Mouse (Mus musculus): Measurements from ENCODE around the gene Otc. TPM values are rescaled to one million over a fixed set of nuclear protein-coding genes. Genes with fewer than 3 reads are reported as not detected.

The Otc gene
- total RNA-seq (2022) = not detected

GRCm38 (mm10) chrX:10251852-10252504 is at the start of gene Otc:
Gene Otc (plus strand): TSS chrX:10252305.
- no peak for DNase-seq (ENCODE audit: low spot score in 2 of 2)

DNA sequence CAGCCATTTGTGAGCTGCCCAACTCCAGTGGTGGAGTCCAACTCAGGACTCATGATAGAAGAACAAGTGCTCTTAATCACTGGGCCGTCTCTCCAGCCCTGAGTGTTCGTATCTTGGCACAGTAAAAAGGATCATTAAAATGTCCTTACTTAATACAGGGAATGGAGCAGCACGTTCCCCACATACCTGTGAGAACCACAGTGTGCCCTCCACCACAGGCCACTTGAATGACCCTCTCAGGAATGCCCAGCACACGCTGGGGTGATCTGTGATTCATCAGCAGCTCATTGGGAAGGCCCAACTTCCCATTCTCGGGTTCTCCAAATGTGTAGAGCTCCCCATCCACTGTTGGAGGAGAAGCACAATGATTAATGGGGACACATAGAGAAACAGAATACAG is 46.2 kb upstream of the Otc start:
- DNase-seq (ENCODE audit: low spot score in 2 of 2) = no peak

- DNase-seq (ENCODE audit: low spot score in 2 of 2) = no peak
These were observed 36.1 kb upstream of the Otc start for GRCm38 (mm10) chrX:10215972-10216371.

DNA sequence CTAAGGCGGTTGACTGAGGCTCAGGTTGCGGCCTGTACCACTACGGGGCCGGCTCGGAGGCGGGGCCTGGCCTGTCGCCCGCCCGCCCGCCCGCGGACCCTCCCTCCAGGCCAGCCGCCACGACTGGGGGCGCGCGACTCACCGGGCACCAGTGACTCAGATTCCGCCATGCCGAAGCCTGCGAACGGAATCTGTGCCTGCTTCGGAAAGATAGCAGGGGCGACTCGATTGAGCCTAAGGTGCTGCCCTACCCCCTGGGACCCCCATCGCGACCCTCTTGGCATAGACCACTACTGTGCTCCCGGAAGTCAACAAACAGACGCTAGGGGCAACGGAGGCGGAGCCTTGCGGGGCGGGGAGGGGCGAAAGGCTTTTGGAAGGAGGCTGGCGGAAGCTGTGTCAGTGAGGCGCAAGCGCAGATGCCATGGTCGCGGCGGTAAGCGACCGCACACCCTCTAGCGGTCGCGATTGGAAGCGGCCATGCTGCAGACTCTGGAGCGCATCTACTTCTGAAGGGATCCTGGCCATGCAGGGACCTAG is 35.6 kb upstream of the Otc start, which contains the start of gene Rpgr:
TSS of gene Rpgr (minus strand) at position 511 of the 540 bp plus-strand sequence.
- DNase-seq (ENCODE audit: low spot score in 2 of 2) = peak; percentile 88

- DNase-seq (ENCODE audit: low spot score in 2 of 2) = no peak
These were observed 32.8 kb upstream of the Otc start for GRCm38 (mm10) chrX:10219281-10219680.

DNA sequence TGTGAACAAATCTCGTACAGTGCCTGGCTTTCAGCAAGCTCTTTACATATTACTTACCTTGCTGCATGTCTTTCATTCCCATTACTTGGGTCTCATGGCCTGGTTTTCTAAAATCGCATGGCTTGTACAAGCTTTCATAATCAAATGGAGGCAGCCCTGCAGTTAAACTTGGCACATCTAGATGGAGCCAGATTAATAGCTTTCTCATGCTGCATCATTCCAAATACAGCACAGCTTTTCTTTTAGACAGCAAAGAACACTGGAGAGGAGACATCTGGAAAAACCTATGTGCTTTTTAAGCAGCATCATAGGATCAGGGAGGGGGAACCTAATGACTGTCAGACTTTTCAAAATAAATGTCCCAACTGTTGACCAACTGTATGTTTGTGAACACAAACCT is 19.1 kb upstream of the Otc start:
- DNase-seq (ENCODE audit: low spot score in 2 of 2) = no peak

DNA sequence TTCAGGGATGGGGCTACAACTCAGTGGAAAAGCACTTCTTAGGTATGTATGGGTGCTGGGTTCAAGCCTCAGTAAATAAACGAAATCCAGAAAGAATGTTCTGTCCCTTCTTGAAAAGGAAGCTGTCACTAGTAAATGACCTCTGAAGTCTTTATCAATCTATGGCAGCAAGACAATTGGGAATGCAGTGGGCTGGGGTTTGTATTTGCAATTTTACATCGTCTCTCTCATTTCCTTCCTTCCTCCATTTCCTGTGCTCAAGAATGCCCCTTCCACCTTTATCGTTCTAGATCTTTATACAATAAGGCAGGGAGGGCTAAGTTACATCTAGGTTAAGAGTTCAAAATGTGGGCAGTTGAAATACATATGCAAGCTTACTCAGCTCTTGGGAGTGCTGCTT is 17.5 kb upstream of the Otc start:
- no peak for DNase-seq (ENCODE audit: low spot score in 2 of 2)

DNA sequence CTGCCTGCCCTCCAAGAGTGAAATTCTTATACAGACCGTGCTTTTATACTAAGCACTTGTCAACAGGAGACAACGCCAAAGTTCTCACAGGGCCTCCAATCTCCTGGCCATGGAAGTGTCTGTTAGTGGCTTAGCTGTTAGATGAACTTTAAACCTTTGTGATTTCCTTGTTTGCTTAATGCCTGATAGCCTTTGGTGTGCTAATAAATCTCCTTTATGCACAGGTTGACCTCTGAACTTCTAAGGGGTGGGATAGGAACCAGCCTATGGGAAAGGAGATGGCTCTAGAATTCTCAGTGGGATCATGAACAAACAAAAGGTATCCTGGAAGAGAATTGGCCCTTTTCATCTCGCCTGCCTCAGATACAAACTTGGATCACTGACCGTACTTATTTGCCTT is 12.6 kb upstream of the Otc start:
- no peak for DNase-seq (ENCODE audit: low spot score in 2 of 2)

DNA sequence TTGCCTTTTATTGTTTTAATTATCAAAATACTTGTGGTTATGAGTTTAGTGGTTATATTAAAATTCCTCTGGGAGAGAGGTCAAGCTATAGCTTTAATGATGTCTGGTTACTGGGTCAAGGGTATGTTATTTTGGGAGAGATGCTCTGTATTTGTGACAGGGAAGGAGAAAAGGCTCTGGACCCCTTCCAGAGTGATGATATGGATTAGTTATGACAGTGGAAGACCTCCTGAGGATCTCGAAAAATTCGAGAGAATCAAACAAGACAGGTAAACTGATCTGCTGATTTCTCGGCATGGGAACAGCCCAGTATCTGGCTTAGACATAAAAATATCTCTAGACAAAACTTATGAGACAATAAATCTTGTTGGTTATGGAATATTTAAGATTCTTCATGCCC is 8.2 kb upstream of the Otc start:
- DNase-seq (ENCODE audit: low spot score in 2 of 2) = no peak

GRCm38 (mm10) chrX:10251357-10251756 is 748 bp upstream of the Otc start:
- no peak for DNase-seq (ENCODE audit: low spot score in 2 of 2)

GRCm38 (mm10) chrX:10257774-10258173 is 5.7 kb downstream of the Otc start:
- no peak for DNase-seq (ENCODE audit: low spot score in 2 of 2)

DNA sequence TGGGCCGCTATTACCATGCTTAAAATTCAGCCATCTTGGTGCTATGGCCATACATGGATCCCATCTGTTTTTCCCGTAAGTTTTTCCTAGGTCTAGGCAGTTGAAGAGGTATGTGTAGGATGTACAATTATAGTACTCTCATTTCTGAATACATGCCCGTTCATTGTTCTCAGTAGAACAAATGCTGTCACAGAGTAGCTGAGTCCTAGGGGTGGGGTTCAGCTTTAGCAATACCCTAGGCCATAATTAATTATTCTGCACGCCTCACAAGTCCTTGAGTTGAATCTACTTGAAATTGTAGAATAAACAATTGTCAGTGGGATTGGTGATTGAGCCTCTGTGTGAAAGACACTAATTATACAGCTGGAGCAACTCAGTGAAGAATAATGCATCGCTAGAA is 6.2 kb downstream of the Otc start:
- DNase-seq (ENCODE audit: low spot score in 2 of 2) = no peak

- DNase-seq (ENCODE audit: low spot score in 2 of 2) = no peak
These were observed 16.2 kb downstream of the Otc start for GRCm38 (mm10) chrX:10268308-10268707.

- no peak for DNase-seq (ENCODE audit: low spot score in 2 of 2)
These were observed 16.8 kb downstream of the Otc start for GRCm38 (mm10) chrX:10268761-10269437.

- no peak for DNase-seq (ENCODE audit: low spot score in 2 of 2)
These were observed 45.2 kb downstream of the Otc start for GRCm38 (mm10) chrX:10297341-10297740.

- no peak for DNase-seq (ENCODE audit: low spot score in 2 of 2)
These were observed 66.1 kb downstream of the Otc start for GRCm38 (mm10) chrX:10318176-10318575.

DNA sequence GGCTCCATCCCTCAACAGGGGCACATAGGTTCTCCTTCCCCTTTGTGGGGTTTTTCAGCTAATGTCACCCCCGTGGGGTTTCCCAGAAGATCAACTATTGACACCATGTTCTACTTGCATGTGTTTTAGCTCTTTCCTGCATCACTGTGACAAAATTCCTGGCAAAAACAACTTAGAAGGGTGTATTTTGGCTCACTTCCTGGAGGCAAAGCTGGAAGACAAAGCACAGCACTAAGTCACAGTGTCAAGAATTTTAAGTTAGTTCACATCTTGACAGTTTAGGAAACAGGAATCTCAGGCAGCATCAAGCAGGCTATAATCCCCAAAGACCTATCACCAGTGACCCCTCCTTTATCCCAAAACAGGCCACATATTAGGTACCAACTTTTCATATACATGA is 78.1 kb downstream of the Otc start:
- DNase-seq (ENCODE audit: low spot score in 2 of 2) = no peak

DNA sequence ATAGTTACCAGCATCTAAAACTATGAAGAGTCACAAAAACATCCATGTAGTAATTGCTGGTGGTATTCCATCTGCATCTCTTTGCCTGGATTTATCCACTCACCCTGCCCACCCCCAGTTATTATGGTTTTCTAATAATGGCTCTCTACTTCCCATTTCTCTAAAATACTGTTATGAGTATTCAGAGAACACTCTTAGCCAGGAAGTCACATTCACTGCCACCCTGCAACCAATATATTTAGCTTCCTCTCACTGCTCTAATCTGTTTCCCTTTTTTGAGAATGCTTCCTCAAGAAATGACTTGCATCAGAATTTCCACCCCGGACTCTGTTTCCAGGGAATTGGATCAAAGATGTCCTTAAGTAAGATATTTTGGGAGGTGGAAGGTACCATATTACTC is 79.6 kb downstream of the Otc start:
- no peak for DNase-seq (ENCODE audit: low spot score in 2 of 2)

DNA sequence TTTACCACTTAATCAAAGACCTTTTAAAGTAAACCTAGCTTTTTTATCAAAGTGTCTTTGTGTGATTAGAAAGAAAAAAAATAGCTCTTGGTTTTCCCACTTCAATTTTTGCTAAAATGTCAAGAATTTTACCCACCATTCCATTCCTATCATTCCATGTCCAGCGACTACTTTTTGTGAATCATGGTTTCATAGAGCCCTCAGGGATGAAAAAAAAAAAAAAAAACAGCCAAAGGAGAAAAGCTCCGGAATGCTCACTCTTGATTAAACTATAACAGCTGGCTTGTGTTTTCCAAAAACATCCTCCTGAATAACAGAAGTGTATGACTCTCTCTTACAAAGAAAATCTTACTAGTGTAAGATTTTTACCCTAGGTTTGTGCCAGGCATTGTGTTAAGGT is 84.7 kb downstream of the Otc start:
- no peak for DNase-seq (ENCODE audit: low spot score in 2 of 2)

GRCm38 (mm10) chrX:10355867-10356266 is 103.8 kb downstream of the Otc start:
- no peak for DNase-seq (ENCODE audit: low spot score in 2 of 2)

All from gastrocnemius, adult 8-10 months (tissue).